Mouse (Mus musculus): ENCODE results near the gene Bub1. TPM values are rescaled to one million over a fixed set of nuclear protein-coding genes. Genes with fewer than 3 reads are reported as not detected.
A peak's percentile ranks its signal among the peaks of the same experiment; 100 is the strongest.

The Bub1 gene
- under 1 TPM; 0.17 to 0.26 TPM for total RNA-seq (2021)
- long read RNA-seq, experiment 1: 0 reads
- long read RNA-seq, experiment 2: 0 reads

DNA sequence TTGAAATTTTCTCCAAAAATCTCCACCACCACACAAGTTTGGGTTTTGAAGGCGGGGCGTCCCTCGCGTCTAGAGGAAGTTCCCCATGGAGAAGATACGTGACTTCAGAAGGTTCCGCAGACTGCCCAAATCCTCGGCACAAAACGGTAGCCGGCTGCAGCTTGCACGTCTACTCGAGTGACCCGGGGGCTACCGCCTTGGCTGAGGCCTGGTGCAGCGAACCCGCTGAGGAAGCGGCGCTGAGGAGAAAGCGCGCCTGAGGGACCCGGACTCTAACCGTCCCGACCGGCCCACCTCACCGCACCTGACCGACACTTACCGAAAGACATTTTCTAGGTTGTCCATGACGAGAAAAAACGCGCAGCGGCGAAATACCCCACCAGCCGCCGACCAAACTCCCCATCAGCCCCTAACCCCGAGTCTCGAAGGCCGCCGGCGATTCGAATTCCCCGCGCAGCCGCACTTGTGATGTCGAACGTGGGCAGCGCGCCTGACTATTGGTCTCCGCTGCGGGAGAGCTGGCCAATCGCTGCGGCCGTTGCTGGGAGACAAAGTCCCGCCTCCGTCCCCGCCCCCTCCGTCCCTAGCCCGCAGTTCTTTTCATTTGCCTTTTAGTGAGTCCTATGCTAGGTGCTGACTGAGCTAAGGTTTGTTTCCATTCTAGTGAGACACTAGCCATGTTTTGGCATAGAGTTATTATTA is at the start of gene Bub1:
Gene Bub1, minus strand, starts transcription at position 465 of the 702 bp plus-strand sequence.
- peak; percentile 84 to 93 for DNase-seq
- intact Hi-C loops (cut with DNase I): no loop called here

DNA sequence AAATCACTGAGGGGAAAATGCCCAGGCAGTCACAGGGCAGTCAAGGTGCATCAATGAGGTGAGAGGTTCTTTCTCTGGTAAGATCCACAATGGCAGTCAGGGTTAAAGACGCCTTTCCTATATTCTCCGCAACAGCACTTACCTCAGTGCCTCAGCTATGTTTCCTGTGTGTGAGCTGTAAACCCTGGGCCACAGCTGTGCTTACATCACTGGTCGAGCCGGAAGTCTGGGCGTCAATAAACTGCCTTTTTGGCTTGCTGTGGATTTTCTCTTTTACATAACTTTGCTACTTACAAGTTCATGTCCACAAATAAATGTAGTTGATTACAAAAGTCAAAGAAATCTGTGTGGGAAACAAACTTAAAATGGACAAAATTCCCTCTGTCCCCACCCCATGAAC is 49.4 kb upstream of the Bub1 start:
- DNase-seq: no peak
- intact Hi-C loops (cut with DNase I): no loop called here

DNA sequence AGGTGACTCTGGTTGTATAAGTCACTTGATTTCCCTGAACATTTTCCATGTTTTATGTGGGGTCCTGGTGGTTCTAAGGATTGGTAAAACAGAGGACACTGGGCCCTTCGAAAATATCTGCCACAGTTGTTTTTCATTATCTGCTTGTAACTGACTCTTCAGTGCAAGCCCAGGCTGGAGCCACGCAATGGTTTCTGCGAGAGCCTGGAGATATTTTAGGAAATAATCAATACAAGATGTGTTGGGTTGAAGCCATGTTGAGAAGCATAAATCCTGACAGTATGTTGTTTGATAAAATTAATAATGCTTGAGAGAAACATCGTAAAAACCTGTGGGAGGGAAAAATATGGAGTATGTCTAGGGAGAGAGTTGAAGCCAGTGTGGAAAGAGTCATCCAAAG is 32.7 kb upstream of the Bub1 start:
- intact Hi-C loops (cut with DNase I): no loop called here
- no peak for DNase-seq

DNA sequence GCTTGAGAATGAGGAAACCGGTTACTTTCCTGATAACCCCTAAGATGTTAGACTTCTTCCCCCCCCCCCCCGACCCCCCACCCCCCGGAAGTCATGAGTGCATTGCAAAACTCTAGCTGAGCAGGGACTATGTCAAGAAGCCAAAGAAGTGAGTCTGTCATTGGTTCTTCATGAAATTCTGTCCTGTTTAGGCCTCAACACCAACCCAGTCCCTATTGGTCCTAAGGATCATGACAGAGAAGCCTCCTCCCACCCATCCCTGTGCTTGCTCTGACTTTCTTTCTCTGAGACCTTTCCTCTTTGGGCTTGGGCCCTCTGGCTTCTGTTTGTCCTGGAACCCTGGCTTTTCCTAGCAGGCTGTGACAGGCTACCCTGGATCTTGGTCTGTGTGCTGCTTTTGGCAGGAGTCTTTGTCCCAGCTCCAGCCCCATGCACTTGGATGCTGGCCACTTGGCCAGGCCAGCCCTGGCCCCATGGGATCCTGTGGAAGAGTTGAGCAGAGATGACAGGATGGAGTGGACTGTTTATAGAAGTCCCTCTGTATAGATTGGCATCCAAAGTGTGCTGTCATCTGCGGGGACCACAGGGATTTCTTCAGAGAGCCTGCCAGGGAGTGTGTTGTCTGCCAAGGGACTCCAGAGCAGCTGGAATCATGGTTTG is 22.8 kb upstream of the Bub1 start:
- peak; percentile 84 for DNase-seq
- intact Hi-C loops (cut with DNase I): no loop called here

DNA sequence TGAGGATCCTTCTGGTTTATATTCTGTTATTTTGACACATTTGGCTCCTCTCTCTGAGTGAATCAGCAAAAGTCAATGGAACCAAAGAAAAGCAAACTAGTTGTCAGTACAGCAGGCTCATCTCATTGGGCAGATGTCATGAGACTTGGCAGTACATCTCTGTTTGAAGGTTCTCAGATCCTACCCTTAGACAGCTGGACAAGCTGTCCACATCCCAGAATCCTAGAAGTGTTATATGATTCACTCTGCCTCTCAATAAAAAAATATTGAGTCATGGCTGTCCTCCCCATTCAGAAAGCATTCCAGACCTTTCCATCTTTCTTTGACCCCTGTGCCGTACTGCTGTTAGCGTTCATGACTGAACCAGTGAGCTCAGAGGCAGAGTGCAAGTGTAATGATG is 18.7 kb upstream of the Bub1 start:
- DNase-seq: no peak
- intact Hi-C loops (cut with DNase I): no loop called here

DNA sequence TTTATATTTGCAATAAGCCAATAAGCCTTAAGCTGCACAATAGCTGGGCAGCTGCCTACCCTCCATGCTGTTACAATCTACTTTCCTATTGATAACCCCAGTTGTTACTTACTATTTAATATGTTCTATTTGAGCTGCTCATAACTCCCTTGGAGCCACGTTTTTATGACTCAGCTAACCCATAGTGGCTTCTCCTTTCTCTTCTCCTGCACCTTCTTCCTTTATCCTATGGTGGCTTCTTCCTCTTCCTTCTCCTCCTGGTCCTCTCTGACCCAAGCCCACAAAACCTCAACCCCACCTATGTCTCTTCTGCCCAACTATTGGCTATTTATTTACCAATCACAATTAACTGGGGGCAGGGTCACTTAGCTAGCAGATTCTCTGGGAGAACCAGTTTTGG is 14.9 kb upstream of the Bub1 start:
- no peak for DNase-seq
- intact Hi-C loops (cut with DNase I): loop anchor here (5.0 to 10.0 kb wide), 2 partner anchors 162 to 239 kb away; no protein-coding TSS in a partner anchor

DNA sequence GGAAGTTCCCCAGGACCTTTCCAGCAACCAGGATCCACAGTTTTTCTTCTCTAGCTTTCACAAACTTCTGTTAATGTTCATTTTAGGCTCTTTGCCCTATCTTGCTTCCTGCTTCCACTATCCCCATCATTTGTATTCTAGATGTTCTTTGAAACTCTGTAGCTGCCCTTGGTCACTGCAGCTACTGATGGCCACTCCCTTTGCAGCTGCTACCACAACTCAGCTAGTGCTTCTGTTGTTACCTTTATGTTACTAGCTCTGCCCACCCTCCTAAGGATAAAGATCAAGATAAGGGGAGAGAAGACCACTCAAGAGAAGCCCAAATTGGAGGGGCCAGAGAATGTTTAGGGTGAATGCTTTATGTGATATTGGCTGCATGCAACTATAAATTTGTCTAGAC is 14.3 kb upstream of the Bub1 start:
- DNase-seq: no peak
- intact Hi-C loops (cut with DNase I): loop anchor here (5.0 to 10.0 kb wide), 2 partner anchors 161 to 239 kb away; no protein-coding TSS in a partner anchor

DNA sequence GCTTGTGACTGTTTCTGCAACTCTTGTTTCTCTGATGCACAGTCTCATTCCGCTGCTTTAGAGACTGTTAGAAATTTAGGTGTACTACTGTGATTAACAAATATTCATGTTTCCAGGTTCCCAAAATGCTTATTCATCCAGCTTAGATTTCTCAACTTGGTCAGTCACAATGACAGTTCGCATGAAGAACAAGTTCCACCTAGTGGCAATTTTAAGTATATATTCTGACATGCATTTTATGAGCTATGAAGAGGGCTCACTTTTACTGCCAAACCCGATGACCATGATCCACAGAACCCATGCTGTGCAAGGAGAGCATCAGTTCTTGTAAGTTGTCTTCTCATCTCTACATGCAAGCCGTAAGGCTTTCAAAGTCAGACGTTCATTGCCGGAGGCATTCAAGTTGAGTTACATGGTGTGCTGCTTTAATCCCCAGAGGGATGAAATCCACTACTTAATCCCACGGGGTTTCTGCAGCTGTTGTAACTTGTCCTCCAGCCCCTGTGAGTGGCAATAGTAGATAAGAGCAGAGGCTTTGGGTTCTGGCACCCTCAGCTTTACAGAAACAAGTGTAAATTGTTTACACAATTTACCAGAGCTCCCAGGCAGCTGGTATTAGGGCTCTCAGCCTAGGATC is 13.8 kb upstream of the Bub1 start:
- intact Hi-C loops (cut with DNase I): loop anchor here (5.0 to 10.0 kb wide), 2 partner anchors 161 to 238 kb away; no protein-coding TSS in a partner anchor
- no peak for DNase-seq

DNA sequence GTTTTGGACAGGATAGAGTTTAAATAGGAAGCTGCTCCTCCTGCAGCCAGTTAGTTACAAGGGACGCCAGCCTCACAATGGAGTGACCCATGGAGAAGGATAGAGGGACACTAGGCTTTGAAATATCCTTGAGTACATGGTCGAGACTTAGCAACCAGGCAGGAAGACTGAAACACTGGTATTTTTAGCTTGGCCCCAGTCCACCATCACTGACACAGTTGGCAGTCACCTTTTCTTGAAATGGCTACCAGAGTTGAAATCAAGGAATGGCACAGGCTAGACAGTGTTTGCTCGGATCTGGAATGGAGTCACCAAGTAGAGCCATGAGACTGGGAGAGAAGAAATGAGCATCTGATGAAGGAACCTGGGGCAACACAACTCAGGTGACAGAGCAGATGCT is 10.8 kb upstream of the Bub1 start:
- intact Hi-C loops (cut with DNase I): loop anchor here (10.0 kb wide), 1 partner anchor 158 kb away; no protein-coding TSS in a partner anchor
- DNase-seq: no peak

DNA sequence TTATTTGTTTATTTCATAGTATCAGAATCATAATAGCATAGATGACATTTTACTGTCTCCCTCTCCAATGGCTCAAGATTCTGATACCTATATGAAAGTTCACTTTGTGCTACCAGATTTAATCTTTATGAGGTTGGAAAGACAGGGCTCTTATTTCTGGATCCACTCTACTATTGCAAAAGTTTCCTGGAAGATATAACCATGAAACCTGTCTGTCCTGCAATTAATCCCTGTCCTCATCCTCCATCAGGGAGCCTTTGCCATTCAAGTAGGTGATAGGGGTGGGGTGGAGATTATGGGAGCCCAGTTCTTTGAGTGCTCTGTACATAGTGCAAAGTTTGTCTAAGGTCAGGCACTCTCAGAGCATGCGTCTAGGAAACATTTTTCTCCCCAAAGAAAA is 9.7 kb upstream of the Bub1 start:
- intact Hi-C loops (cut with DNase I): loop anchor here (10.0 kb wide), 1 partner anchor 157 kb away; no protein-coding TSS in a partner anchor
- no peak for DNase-seq

DNA sequence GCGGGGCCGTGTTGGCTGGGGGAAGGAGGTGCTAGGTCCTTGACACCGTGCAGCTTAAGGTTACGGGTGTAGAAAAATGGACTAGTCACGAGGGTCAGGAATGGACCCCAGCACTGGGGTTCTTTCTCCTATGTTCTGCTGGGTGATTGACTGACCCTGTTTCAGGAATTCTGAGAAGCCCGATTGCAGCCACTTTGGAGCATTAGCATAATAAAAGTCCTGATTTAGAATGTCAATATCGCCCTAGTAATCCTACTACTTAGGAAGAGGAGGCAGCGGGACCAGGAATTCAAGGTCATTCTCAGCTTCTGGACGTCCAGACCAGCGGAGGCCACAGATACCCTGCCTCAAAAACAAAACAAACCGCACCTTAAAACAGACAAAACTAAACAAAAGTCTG is 7.8 kb upstream of the Bub1 start:
- DNase-seq: no peak
- intact Hi-C loops (cut with DNase I): no loop called here

DNA sequence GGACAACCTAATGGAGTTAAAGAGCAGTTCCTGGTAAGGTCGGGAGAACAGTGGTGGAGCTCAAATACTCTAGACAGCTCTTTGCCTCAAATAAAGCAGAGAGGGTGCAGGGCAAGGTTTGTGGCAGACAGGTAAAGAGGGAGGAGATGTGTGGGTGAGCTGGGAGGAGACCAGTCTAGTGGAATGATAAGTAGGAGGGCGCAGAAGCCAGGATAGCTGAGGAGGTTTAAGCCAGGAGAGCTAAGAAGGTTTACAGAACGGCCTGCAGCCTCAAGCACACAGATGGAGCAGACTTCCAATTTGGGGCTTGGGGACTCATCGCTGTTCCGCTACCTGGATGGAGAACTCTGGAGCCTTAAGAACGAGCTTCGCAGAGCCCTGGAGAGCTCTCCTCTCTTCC is 6.9 kb upstream of the Bub1 start, which contains the start of gene Acoxl:
Gene Acoxl, plus strand, starts transcription at position 301 of the 400 bp plus-strand sequence.
- no peak for DNase-seq
- intact Hi-C loops (cut with DNase I): no loop called here

DNA sequence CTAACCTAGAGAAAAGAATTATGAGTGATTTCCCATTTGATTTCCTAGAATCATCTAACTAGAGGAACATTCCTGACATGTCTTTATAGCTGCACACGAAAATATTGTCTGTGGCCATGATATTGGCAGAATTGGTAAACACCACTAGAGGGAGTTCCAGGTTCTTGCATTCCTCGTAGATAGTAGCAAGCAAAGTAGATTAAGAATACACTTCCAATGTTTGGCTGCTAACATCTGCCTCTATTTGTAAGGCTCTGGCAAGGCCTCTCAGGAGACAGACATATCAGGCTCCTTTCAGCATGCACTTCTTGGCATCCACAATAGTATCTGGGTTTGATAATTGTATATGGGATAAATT is 1.1 kb upstream of the Bub1 start:
- DNase-seq: no peak
- intact Hi-C loops (cut with DNase I): no loop called here

DNA sequence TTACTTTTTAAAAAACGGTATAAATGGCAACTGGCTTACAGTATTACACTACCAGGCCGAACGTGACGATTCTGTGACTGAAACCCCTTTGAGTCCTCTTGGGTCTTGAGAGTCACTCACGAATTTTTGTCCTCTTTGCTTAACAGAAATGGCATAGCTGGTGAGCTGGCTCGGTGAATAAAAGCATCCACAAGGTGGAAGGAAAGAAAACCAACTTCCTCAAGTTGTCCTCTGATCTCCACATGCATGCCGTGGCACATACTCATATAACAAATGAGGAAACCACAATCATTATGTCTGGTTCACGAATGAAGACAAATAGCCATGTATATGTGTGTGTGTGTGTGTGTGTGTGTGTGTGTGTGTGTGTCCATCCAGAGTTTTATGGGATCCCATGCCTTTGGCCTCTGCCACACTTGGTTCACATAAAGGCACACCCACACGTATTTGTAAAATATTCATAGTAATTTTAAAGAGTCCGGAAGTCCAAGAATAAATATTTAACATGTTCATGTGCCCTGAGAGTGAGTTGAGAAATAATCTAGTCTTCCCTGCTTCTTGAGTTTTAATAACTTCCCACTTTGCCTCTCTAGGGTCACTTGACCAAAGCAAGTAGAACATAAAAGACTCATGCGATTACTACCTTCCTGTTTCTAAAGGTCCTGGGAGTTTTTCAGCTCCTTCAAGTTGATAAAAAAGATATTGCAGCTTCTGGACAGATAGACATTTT is 603 bp upstream of the Bub1 start:
- intact Hi-C loops (cut with DNase I): no loop called here
- no peak for DNase-seq

DNA sequence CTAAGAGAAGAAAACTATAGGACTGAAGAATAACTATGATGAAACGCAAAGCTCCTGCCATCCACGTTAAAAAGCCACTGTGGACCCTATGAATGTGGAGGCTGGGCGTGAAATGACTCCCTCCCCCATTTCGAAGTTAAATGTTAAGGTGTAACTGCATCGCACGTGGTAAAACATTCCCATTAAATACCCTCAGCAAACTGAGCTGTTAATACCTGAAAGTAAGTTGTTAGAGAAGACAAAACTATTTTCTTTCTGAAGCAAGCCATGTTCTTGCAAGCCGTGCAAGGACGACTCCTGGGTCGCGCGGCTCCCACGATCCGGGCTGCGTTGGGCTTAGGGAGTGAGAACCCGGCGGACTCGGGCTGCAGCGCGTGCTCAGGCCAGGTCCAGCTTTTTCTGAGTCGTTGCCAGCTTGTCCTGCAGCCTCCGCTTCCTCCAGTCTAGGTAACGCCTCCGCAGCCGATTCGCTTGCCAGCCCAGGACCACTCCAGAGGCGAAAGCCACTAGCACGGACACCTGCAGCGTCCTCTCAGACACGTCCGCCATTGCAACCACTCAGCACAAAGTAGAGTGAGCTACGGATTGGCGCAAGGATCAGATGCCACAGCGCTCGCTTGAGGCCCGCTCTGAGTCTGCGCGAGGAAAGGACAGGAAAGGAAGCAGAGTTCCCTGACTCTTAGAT is 39.6 kb downstream of the Bub1 start, which contains the start of gene Mtln:
Gene Mtln, minus strand, starts transcription at position 570 of the 685 bp plus-strand sequence.
- intact Hi-C loops (cut with DNase I): no loop called here
- DNase-seq: peak; percentile 76 to 79

DNA sequence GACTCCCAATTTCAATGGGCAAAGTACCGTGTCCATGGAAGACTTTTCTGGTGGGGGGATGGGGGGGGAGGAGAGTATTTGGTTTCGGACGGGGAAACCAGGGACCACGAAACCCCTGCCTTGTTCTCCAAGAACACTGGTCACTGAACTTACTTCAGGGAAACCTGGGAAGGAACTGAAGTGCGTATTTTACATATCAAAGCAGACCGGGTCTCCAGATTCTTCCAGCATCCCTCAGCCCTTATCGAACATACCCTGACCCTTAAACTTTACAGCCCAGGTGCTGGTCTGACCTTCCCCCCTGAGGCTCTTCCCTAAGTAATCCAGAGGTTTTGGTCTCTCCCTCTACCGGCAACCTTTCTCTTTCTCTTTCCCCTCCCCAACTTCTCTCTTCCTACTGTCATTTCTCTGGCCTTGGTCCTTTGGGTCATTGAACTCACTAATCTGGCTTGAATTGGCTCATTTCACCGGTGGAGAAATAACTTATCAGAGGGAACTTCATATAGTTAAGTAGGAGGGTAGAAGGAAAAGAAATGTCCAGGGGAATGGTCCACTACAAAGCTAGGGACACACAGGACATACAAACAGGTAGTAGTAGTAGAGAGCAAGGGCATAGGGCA is 41.9 kb downstream of the Bub1 start:
- no peak for DNase-seq
- intact Hi-C loops (cut with DNase I): no loop called here

DNA sequence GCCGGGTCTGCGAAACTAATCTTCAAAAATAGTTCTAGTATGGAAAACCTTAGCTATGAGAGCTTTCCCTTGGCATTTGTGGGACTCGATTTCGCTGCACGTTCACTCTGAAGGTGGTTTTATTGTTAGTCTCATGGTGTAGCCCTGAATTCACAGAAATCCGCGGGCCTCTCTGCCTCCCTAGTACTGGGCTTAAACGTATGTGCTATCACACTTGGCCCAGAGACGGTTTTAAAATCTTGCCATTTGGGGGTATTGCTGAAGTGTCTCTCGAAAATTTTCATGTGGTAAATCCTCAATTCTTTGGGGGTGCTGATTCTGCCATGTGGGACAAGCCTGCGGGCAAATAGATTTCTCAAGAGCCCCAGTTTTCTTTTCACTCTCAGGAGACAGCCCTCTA is 42.5 kb downstream of the Bub1 start:
- intact Hi-C loops (cut with DNase I): no loop called here
- no peak for DNase-seq

DNA sequence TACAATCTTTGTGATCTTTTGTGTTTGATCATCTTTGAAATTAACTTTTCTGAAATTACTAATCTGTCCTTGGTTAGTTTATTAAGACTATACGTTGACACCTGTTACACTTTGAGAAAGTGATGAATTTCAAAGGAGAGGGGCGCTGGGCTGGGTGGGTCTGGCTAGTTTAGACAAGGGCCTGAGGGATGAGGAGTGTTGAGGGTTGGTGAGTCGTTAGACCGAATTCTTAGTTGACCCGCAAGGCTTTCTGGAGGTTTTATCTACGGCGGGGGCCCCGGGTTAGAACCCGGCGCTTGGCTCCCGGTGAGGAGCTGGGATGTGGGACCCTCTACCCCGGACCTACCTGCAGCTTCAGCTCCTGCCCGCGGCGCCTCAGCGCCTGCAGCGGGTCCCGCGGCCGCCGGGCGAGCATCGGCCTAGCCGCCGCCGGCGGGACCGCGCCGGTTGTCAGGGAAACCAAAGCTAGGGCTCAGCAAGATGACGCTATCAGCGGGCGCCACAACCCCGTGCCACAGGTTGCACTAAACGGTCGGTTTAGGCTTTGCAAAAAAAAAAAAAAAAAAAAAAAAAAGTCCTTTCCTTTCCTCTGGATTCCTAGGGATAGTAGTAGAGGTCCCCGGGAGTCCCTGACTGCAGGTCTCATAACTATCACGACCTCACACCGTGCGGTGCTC is 43.1 kb downstream of the Bub1 start, which contains the start of gene Nphp1:
Gene Nphp1, minus strand, starts transcription at position 458 of the 677 bp plus-strand sequence.
- peak; percentile 66 to 78 for DNase-seq

DNA sequence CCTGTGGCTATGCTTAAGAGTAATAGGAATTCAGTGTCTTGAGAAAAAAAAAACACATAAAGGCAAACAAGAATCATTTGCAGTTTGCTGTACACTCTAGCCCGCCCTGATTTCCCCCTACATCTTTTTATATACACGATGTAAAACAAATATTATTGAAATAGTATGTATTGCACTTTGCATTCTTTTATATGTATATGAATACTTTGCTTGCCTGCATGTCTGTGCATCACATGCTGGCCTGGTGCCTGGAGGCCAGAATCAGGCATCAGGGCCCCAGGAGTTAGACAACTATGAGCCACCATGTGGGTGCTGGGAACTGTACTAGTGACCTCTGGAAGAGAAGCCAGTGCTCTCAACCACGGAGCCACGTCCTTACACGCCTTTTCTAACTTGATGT is 44.4 kb downstream of the Bub1 start:
- intact Hi-C loops (cut with DNase I): no loop called here
- DNase-seq: no peak

More for the DNA sequence above, 43.1 kb downstream of the Bub1 start, which contains the start of gene Nphp1:
- intact Hi-C loops (cut with DNase I): no loop called here
